Mouse (Mus musculus) embryonic facial prominence, embryonic 15.5 days (tissue): ENCODE data around the gene Armh4. TPM values are rescaled to one million over a fixed set of nuclear protein-coding genes. Genes with fewer than 3 reads are reported as not detected.
A peak's percentile ranks its signal among the peaks of the same experiment; 100 is the strongest.

Source experiments
- ATAC-seq: fragments of 200-750 bp; cut with Nextera tagmentation; 2 replicates; pipeline ENCODE4 v1.8.0; 2017; ENCODE audit warnings: low read depth, moderate TSS enrichment; ENCODE audit not compliant: insufficient number of reproducible peaks, low FRiP score, low TSS enrichment
- H3K27ac ChIP-seq: fragments of 300-500 bp; sonication (generic); replicated peaks from 2 replicates; pipeline ENCODE4 v1.5.1; 2015; ENCODE audit warnings: mild to moderate bottlenecking, inconsistent platforms
- H3K27me3 ChIP-seq: fragments of 300-500 bp; sonication (generic); 2 replicates; pipeline ENCODE4 v1.6.1; 2015; ENCODE audit warnings: inconsistent platforms
- H3K36me3 ChIP-seq: fragments of 300-500 bp; sonication (generic); 2 replicates; pipeline ENCODE4 v1.6.1; 2015; ENCODE audit warnings: mild to moderate bottlenecking, inconsistent platforms
- H3K4me1 ChIP-seq: fragments of 300-500 bp; sonication (generic); 2 replicates; pipeline ENCODE4 v1.6.1; 2015; ENCODE audit warnings: inconsistent platforms
- H3K4me2 ChIP-seq: fragments of 300-500 bp; sonication (generic); replicated peaks from 2 replicates; pipeline ENCODE4 v1.6.1; 2015; ENCODE audit warnings: mild to moderate bottlenecking, inconsistent platforms
- H3K4me3 ChIP-seq: fragments of 300-500 bp; sonication (generic); replicated peaks from 2 replicates; pipeline ENCODE4 v1.5.1; 2015; ENCODE audit warnings: mild to moderate bottlenecking, inconsistent platforms
- H3K9ac ChIP-seq: fragments of 300-500 bp; sonication (generic); 2 replicates; pipeline ENCODE4 v1.6.1; 2015; ENCODE audit warnings: inconsistent platforms
- H3K9me3 ChIP-seq: fragments of 300-500 bp; sonication (generic); replicated peaks from 2 replicates; pipeline ENCODE4 v1.6.1; 2016; ENCODE audit warnings: inconsistent platforms
- WGBS: fragments of 180-500 bp; shearing (Covaris S2); methylation state at CpG from one replicate; pipeline ENCODE4 v1.1.7; 2015; 5-methylcytosine and 5-hydroxymethylcytosine counted together
- polyA plus RNA-seq: library from polyadenylated mRNA; unstranded; fragments of >200 nt; fragmentation: Nextera tagmentation; extraction: Ambion mirVana; gene quantifications from 2 replicates; pipeline ENCODE4 v1.2.1, GENCODE M21; 2015

Armh4 gene
- polyA plus RNA-seq, 1 experiment from 2014 or later, result 24.2 TPM

DNA sequence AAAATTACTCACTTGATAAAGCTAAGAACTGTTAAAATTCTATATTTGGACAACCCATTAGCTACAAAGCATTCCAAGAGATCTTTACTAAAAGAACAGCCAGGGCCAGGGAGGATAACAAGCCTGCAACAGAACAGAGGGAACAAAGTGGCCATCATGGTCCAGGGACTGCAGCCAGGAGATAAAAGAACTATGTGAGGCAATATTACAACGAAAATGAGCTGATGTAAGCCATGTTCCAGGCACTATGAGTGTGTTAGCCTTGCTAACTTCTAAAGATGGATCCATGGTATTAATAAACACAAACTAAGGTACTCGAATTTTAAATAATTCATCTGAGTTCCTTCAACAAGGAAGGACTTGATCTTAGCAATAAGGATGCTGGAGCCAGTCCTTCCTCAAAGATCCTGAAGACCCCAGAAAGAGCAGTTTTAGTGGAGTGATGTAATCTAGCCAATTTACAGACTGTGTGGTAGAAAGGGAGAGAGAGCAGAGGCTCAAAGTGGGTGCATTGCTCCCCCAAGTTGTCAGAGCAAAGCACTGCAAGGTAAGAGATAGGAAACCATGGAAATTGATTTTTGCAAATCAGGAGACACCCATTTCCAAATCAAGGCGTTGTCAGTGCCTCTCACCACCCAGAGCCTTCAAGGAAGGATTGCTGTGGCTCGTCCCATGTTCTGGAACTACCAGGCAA is 59.7 kb downstream of the Armh4 start:
- H3K4me1 ChIP-seq, result no peaks in the 10 kb centered on the region
- H3K9me3 ChIP-seq, result no peaks in the 10 kb centered on the region
- H3K27me3 ChIP-seq, result no peaks in the 10 kb centered on the region
- WGBS, result 48% methylated on average over 4 of the region's 4 CpGs
- H3K4me3 ChIP-seq, result no peak overlapping the region
- no peak overlapping the region for H3K27ac ChIP-seq
- no peak overlapping the region for H3K4me2 ChIP-seq
- no peaks in the 10 kb centered on the region for H3K36me3 ChIP-seq
- no peak overlapping the region for H3K9ac ChIP-seq
- no peak for ATAC-seq

DNA sequence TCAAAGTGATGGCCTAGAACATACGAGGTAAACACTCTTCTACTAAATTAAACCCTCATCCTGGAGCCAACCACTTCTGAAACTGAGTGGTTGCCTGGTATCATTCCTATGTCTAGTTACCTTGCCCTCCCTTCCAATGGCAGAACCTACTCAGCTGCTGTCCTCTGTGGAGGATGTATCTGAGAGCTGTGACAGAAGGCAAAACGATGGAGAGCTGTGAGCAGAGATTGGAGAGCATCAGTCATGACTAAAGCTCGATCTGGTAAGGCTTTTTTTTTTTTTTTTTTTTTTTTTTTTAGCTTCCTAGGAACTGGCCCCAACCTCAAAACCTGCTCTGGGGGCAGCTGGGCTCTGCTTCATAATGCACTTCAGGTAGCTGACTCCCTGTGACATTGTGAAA is 60.4 kb downstream of the Armh4 start:
- Histone ChIP-seq H3K4me3 (no peak overlapping the region), H3K36me3 (no peaks in the 10 kb centered on the region), H3K9me3 (no peaks in the 10 kb centered on the region), H3K4me1 (no peaks in the 10 kb centered on the region), H3K9ac (no peak overlapping the region), H3K27me3 (no peaks in the 10 kb centered on the region), H3K4me2 (no peak overlapping the region), H3K27ac (no peak overlapping the region)
- WGBS, result 76% methylated on average over 3 of the region's 3 CpGs
- ATAC-seq, result no peak

DNA sequence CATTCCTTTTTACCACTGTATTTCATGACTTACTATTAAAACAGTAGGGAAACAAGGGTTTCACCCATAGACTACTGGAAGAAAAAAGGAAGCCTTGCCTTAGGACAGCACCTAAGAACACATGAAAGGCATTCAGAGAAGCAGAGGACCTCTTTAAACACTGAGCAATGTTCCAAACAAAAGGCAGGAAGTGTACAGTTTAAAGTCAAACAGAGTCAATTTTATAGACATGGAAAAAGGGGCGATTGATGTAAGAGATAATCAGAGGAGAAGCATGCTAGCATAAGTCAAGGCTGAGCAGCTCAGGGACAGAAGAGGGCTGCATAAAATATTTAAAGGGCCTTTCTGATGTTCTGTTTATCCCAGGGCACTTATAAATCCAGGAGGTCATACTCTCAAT is 61.9 kb downstream of the Armh4 start:
- ATAC-seq, result no peak
- H3K9me3 ChIP-seq, result no peaks in the 10 kb centered on the region
- no peaks in the 10 kb centered on the region for H3K27me3 ChIP-seq
- no peak overlapping the region for H3K4me3 ChIP-seq
- H3K4me1 ChIP-seq, result no peaks in the 10 kb centered on the region
- no peak overlapping the region for H3K4me2 ChIP-seq
- H3K27ac ChIP-seq, result no peak overlapping the region
- 66% methylated on average over 1 of the region's 1 CpGs for WGBS
- no peak overlapping the region for H3K9ac ChIP-seq
- H3K36me3 ChIP-seq, result 0 out of 2 replicates have a peak, but pooled peaks cover under 1% of the 10 kb centered on the region

DNA sequence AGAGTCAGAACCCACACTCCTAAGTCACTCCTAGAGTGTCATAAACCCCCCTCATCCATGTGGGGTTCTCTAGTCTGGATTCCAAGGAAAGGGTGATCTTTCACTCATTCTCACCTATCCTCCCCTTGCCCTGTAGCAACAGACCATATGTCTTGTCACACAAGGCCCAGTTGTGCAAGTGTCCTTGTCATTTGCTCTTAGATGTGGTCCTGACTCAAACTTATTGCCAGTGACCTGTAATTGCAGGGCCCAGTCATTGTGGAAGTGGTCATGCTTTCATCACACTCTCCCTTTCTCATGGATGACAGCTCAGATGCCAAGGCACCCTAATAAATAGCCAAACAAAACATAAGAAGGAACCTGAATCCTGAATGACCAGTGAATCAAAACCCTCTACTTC is 63.5 kb downstream of the Armh4 start:
- Histone ChIP-seq H3K27ac (no peak overlapping the region), H3K9me3 (no peaks in the 10 kb centered on the region), H3K36me3 (0 out of 2 replicates have a peak, but pooled peaks cover 3% of the 10 kb centered on the region), H3K4me1 (no peaks in the 10 kb centered on the region), H3K4me3 (no peak overlapping the region), H3K27me3 (no peaks in the 10 kb centered on the region), H3K4me2 (no peak overlapping the region), H3K9ac (no peak overlapping the region)
- ATAC-seq, result no peak

DNA sequence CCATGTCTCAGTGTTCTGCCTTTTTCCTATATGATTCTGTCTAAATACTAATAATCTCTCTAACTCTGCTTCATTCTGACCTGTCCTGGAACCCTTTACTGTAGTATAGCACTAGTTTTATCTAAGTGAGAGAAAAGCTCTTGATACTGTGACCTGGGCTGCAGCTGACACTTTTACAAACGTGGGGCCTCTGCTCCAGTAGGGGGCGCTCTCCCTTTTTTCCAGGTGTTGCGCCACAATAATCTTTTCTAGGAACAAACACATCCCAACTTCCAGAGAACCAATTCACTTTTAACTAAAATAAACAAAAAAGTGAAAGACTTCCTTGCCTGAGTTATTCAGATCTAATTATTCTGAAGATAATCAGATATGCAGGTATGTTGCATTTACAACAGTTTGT is 72.2 kb downstream of the Armh4 start:
- H3K4me2 ChIP-seq, result no peak overlapping the region
- ATAC-seq, result no peak
- WGBS, result 33% methylated on average over 3 of the region's 3 CpGs

DNA sequence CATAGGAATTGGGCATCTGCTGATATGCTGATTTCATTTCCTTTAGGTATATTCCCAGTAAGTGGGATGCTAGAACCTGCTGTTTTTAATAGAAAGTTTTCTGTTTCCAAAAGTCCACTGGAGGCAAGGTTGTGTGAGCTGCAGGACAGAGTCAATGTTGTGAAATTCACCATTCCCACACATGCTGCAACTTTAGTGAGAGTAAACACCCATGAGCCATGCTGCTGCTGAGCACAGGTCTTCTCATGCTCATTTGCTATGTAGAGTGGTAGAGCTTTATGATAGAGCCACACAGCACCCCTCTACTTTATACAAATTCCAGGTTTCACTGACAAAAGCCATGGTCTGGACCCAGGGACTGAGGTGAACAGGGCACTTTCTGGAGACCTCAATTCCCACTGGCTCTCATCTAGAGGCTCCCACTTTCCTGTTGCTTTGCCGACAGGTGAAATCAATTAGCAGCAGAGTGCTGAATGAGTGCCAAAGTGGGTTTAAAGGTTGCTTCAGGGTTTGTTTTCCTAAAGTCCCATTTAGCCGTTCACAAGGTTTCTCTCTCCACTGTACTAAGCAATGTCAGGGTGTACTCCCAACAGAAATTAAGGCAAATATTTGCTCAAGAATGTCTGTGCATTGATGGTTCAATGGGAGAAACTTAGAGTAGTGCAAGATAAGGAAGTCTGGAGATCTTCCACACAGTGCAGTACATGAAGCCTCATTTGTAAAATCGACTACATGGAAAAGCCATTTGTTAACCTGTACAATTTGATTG is 79.6 kb downstream of the Armh4 start:
- no peaks in the 10 kb centered on the region for H3K4me1 ChIP-seq
- H3K27ac ChIP-seq, result no peak overlapping the region
- no peaks in the 10 kb centered on the region for H3K27me3 ChIP-seq
- no peak for ATAC-seq
- H3K9me3 ChIP-seq, result no peaks in the 10 kb centered on the region
- no peak overlapping the region for H3K4me3 ChIP-seq
- H3K9ac ChIP-seq, result no peak overlapping the region
- 25% methylated on average over 3 of the region's 3 CpGs for WGBS
- no peaks in the 10 kb centered on the region for H3K36me3 ChIP-seq
- H3K4me2 ChIP-seq, result no peak overlapping the region

More for the DNA sequence above, 72.2 kb downstream of the Armh4 start:
- Histone ChIP-seq H3K36me3 (no peaks in the 10 kb centered on the region), H3K4me3 (no peak overlapping the region), H3K4me1 (no peaks in the 10 kb centered on the region), H3K27ac (no peak overlapping the region), H3K9me3 (no peaks in the 10 kb centered on the region), H3K27me3 (no peaks in the 10 kb centered on the region), H3K9ac (no peak overlapping the region)

DNA sequence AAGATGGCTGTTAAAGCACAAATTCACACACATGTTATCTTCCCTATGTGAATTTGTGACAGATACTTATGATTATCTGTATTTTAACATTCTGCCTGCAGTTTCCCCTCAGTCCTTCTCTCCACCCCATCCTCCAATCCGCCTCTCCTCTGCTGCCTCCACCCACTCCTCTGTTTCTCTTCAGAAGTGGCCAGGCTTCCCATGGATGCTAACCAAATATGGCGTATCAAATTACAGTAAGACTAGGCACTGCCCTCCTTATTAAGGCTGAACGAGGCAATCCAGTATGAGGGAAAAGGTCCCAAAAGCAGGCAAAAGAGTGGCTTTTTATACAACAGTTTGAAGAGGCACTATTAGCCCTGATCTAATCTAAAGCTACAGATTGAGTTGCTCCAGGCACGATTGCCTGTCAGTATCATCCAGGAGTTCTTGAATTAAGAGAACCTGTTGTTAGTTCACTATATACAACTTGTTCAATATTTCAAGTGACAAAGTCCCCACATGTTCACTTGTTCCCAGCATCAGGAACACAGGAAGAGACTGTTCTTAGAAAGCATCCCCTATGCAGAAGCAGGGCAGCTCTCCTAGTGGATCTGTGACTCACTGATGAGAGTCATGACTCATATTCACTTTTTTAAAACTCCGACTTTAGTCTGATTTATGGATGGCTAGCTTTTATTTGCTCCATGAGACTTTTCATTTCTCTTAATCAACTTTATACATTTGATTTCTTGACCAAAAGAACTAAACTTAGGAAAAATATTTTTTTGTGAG is 103.5 kb downstream of the Armh4 start:
- Histone ChIP-seq H3K4me2 (no peak overlapping the region), H3K27ac (no peak overlapping the region), H3K9me3 (no peaks in the 10 kb centered on the region), H3K36me3 (no peaks in the 10 kb centered on the region), H3K4me1 (no peaks in the 10 kb centered on the region), H3K4me3 (no peak overlapping the region), H3K27me3 (no peaks in the 10 kb centered on the region), H3K9ac (no peak overlapping the region)
- 0 out of 2 replicates have a peak, but pooled peaks have one; percentile 34 for ATAC-seq
- WGBS, result 32% methylated on average over 5 of the region's 5 CpGs

DNA sequence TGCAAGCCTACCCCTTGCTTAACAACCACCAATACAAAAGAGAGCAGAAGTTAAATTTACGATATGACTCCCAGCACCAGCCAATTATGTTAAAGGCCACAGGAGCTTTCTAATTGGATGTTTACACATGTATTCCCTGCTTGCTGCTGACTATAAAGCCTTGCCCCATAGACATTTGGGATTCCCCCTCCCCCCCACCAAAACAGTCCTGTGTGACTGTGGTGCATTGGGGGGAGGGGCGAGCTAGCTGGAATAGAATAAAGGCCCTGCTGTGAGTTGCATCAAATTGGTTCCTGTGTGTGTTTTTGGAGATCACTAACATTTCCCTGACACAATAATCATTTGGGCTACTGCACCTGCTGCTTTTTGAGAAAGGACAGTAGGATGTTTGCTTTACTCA is 106.6 kb downstream of the Armh4 start:
- no peak overlapping the region for H3K9ac ChIP-seq
- no peaks in the 10 kb centered on the region for H3K36me3 ChIP-seq
- H3K4me3 ChIP-seq, result no peak overlapping the region
- no peak overlapping the region for H3K27ac ChIP-seq
- H3K4me1 ChIP-seq, result no peaks in the 10 kb centered on the region
- H3K27me3 ChIP-seq, result no peaks in the 10 kb centered on the region
- H3K9me3 ChIP-seq, result no peaks in the 10 kb centered on the region
- no peak for ATAC-seq
- H3K4me2 ChIP-seq, result no peak overlapping the region
- WGBS, result 53% methylated on average over 2 of the region's 2 CpGs

DNA sequence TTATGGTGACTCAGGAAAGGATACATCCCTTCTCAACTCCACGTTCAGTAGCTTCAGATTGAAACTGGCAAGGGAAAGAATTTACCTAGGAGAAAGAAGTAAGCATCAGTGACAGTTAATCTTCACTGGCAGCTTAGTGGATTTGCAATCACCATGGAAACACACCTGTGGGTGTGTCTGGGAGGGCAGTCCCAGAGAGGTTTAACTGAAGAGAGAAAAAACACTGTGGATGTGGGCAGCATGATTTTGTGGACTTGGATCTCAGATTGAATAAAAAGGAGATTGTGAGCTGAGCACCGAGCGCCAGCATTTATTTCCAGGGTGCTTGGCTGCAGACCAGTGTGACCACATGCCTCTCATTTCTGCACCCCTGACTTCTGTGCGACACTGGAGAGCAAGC is 122.7 kb downstream of the Armh4 start:
- Histone ChIP-seq H3K4me1 (no peaks in the 10 kb centered on the region), H3K4me2 (no peak overlapping the region), H3K9me3 (no peaks in the 10 kb centered on the region), H3K36me3 (no peaks in the 10 kb centered on the region), H3K27ac (no peak overlapping the region), H3K27me3 (no peaks in the 10 kb centered on the region), H3K9ac (no peak overlapping the region), H3K4me3 (no peak overlapping the region)
- no peak for ATAC-seq
- WGBS, result 42% methylated on average over 4 of the region's 4 CpGs

DNA sequence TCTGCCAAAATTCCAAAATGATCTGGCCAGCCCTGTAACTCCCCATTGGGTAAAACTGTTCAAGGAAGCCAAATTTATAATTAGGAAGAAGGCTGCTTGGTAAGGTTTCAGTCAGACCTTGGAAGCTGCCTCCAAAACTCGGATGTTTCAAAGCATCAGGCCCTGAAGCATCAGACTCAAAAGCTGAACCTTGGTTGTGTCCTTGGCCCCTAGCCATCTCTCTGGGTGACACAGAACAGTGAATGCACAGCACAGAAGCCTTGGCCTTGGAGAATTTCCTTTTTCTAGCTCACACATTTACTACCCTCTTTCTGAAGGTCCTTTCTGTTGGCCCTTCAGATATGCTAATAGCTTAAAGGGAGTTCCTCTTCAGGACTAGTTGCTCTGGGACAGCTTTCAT is 134.0 kb downstream of the Armh4 start:
- no peaks in the 10 kb centered on the region for H3K27me3 ChIP-seq

DNA sequence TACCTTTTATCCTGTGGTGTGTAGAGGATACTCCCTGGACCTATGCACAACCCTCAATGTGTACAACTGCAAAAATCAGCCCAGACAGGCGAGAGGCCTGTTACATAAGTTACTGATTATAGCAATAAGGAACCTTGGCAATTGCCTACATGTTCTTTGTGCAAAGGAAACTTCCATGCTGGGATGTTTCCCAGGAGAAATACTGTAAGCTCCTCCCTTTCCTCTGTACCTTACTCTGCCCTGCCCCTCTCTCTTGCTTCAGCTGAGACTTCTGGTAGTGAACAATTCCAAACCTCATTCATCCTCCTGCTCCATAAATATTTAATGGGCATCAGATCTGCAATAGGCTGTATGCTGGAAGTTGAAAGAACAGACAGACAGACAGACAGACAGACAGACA is 145.8 kb downstream of the Armh4 start:
- no peaks in the 10 kb centered on the region for H3K27me3 ChIP-seq
- no peaks in the 10 kb centered on the region for H3K4me1 ChIP-seq
- no peak overlapping the region for H3K4me2 ChIP-seq
- H3K9me3 ChIP-seq, result no peaks in the 10 kb centered on the region
- no peak overlapping the region for H3K4me3 ChIP-seq
- H3K27ac ChIP-seq, result no peak overlapping the region
- no peaks in the 10 kb centered on the region for H3K36me3 ChIP-seq
- H3K9ac ChIP-seq, result no peak overlapping the region
- 38% methylated on average over 1 of the region's 1 CpGs for WGBS
- ATAC-seq, result no peak

More for the DNA sequence above, 134.0 kb downstream of the Armh4 start:
- Histone ChIP-seq H3K4me1 (no peaks in the 10 kb centered on the region), H3K9me3 (no peaks in the 10 kb centered on the region), H3K27ac (no peak overlapping the region), H3K4me2 (no peak overlapping the region), H3K9ac (no peak overlapping the region), H3K4me3 (no peak overlapping the region), H3K36me3 (no peaks in the 10 kb centered on the region)
- ATAC-seq, result no peak
- WGBS, result 57% methylated on average over 1 of the region's 1 CpGs
